Mouse (Mus musculus) heart, adult 2 months (tissue): ENCODE data around the gene Mob3c.
A peak's percentile ranks its signal among the peaks of the same experiment; 100 is the strongest.

Source experiments
- CTCF ChIP-seq: fragments of 200-600 bp; IDR thresholded peaks from 2 replicates; pipeline ENCODE4 v1.8.1; 2022; ENCODE audit warnings: antibody characterized with exemption, mild to moderate bottlenecking, moderate library complexity
- POLR2A ChIP-seq: fragments of 200-500 bp; IDR thresholded peaks from 2 replicates; pipeline ENCODE4 v1.6.1; 2011; ENCODE audit warnings: mild to moderate bottlenecking, low read depth, low read length, control low read depth; ENCODE audit not compliant: insufficient read depth

GRCm38 (mm10) chr4:115784769-115785510 lies 43.0 kb upstream of the Mob3c start, which contains the start of gene Atpaf1:
- TF ChIP-seq CTCF (peak; percentile 56), POLR2A (peak; percentile 52; the same call in 1 of the 2 replicates)
